Mouse (Mus musculus) frontal cortex, postnatal 36 days (tissue): ENCODE data around the gene Cdon.

Source experiments
- DNase-seq, 2 experiments: peaks; one replicate each; pipeline ENCODE4 v3.0.0; 2022; ENCODE audit warnings: low spot score in 2 of 2

Cdon gene

DNA sequence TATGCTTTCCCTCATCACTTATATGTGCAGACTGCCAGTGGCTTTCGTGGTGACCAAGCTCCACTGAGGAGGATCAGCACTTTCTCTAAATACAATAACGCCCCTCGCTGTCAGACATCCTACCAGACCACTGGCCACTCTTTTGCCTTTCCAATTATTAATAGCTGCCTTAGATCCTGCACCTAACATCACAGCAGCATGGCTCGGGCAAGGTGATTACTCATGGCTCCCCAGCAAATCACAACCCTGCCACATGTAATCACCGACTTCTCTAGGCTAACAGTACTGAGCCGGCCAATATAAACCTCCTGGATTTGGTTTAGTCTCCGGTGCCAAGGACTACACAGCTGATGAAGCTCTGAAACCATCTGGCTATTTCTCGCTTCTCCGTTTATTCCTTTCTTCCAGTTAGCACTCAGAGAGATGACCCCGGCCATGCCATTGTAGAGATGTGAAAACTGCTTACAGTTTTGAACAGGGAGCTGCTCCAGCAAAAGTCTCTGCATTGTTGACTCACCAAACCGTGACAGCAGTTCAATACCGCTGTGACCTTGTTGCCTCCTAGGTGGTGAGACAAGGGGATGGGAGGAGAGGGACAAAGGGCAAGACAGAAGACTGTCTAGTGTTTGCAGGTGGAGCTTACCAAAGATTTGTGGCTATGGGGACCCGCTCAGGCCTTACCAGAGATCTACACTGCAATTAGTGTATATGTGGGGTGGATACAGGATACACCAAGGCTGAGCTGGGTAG is 118.2 kb downstream of the Cdon start:
- DNase-seq: no peak

DNA sequence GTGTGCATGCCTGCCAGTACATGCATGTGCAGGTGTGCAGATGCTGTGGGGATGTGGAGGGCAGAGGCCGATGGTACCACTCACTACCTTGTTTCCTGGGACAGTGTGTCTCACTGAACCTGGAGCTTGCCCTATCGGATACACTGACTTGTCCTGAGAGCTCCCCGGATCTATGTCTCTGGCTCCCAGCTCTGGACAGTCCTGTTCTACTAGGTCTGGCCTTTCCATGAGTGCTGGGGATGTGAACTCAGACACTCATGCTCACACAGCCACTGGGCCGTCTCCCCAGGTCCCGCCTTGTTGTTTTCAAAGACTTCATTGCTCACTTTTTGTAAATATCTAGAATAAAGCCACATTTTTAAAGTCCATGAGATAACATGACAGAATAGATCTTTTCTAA is 120.1 kb downstream of the Cdon start:
- DNase-seq: no peak

DNA sequence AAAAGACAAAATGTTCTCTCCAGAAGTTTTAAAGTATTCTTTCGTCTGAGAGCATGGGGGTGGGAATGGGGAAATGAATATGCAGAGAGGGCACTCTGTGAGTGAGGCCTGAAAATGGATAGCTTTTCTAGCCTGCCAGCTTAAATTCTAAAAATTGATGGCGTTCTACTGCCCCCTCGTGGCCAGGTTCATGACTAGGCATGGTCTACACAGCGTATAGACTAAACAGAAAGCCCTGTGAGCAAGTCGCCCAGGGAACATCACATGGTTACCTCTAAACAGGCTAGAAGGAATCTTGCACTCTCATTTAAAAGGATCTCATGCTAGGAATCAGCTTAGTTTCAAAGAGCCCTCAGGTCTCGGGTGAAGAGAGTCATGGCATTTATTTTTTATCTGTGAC is 120.6 kb downstream of the Cdon start:
- peak; percentile 80 to 81 for DNase-seq

DNA sequence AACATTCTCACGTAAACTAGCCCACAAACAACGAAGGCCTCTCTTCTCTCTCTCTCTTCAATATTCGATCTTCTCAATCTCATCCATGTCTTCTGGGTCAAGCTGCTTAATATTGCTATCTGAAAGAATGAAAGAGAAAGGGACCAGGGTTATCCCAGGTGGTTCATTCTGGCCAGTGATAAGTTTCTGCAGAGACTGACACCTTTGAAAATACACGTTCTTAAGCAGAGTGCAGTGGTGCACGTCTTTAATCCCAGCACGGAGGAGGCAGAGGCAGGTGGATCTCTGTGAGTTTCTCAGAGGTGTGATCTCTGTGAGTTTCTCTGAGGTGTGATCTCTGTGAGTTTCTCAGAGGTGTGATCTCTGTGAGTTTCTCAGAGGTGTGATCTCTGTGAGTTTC is 121.0 kb downstream of the Cdon start:
- no peak for DNase-seq

DNA sequence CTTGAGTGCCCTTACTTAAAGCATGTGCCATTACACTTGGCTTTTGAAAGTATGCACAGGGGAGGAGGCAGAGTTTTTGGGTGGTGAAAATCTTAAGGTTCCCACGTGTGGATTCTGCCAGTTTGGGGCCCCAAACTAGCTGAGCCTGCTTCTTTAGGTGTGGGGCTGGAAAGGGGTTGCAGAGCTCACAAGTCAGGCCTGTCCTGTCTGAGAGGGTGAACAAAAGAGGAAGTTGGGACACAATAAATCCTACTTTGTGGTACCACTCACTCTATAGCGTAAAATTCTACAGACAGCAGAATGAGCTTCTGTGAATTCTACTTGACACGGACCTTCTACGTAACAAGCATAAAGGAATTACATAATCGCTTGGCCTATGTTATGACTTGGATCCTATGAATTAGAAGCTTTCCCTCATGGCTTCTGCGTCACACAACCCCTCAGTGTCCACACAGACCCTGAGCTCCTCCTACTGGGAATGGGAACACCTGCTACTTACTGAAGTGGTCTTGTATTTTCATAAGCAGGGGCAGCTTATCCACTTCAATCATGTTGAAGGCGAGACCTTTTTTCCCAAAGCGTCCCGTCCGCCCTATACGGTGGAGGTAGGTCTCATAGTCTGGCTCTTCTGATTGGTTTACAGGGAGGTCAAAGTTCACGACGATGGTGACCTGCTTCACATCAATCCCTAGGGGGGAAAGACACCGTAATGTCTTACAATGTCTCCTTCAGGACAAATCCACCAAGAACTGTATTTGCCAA is 122.4 kb downstream of the Cdon start:
- DNase-seq: no peak

DNA sequence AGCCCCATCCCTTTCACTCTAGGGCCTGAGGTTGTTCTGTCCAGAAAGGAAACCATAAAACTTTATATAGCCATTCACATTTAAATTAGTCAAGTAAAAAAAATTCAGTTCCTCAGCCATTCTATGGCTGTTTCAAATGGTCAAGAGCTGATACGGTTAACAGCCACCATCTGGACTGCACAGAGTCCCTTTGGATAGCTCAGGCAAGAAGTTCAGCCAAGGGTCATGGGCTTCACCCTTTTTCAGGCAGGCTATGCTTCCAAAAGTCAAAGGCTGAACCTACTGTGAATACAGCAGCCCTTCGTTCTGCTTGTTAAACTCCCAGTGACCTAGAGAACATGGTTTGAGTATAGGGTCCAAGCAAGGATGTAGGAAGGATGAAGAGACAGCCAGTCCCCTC is 123.7 kb downstream of the Cdon start:
- no peak for DNase-seq

DNA sequence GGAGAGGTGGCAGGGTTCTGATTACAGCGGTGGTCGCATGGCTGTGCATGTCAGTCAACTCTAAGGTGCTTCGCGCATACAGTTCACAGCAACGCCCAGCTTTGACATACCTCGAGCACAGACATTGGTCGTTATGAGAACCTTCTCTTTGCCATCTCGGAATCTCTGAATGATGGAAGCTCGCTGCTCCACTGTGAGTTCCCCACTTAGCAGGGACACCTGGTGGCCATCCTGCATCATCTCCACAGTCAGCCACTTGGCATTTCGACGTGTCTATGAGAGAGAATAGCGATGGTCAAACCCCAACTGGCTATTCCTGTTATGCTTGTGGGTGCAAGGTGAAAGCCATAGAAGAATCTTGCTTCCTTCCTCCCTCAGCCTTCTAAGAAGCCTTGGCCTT is 124.8 kb downstream of the Cdon start:
- DNase-seq: no peak

DNA sequence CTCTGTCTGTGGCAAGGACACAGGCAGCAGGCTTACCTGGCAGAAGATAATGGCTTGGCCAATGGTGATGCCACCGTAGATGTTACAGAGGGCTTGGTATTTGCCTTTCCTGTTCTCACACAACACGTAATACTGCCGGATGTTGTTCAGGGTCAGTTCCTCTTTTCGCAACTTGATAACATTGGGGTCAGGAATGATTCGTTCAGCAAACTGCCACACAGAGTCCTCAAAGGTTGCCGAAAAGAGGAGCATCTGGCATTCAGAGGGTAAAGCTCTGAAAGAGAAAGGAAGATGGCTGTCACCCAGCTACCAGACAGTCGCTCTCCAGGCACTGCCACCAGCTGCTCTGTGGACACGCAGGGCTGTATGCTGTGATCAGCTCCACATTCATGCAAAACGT is 125.8 kb downstream of the Cdon start:
- DNase-seq: no peak

DNA sequence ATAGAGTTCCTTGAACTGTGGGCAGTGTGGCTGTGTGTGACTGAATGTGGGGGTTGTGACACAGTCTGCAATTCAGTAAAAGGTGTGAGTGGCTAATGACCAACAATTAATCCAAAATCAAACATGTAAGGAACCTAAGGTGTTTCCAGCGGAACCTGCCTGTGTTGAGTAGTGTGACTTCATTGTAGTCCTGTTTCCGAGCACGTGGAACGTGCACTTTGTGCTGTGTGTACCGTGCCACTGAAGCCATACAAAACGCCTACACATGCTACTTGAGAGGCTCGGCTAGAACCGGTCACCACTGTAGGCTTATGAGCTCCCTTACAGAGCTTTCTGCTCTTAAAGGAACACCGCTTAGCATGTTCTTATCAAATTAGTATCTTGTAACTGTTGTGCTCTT is 127.5 kb downstream of the Cdon start:
- no peak for DNase-seq

DNA sequence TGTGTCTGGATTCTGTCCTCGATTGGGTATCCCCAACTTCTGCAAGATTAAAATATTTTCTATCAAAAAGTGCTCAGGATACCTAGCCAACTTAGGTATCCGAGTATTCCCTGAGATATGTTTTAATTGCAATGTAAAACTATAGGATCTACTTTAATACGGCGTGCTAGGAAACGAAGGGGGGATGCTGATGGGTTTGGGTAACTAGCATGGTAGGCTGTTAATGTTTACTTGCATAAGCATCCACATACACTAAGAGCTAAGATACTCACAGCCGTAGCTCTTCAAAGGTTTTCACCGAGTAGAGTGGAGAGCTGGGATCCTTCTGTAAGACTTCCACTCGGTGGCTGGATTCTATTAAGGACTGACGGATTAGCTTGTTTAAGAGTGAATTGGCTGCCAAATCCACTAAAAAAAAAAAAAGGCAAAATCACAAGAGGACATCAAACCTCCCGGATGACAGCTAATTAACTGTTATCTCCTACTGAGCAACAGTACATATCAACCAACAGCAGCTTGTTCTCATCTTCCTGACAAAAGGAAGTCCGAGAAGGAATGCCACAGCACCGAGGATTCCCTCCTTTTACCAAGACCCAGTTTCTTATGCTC is 135.7 kb downstream of the Cdon start:
- no peak for DNase-seq
